Mouse (Mus musculus) regulatory T cell (primary cell): ENCODE data around the gene Krt14.
"Not testable (repeated sequence)": the region's sequence is repeated elsewhere in the genome, so short reads cannot be mapped to it uniquely, and the experiment has no call there.

Experiments used
- in situ Hi-C: fragments of 300-600 bp; cut with MboI, MseI; formaldehyde crosslinking; loops from one replicate; pipeline ENCODE4 v1.15.1; 2025; ENCODE audit warnings: high pct_unique_total_duplicates

The Krt14 gene

DNA sequence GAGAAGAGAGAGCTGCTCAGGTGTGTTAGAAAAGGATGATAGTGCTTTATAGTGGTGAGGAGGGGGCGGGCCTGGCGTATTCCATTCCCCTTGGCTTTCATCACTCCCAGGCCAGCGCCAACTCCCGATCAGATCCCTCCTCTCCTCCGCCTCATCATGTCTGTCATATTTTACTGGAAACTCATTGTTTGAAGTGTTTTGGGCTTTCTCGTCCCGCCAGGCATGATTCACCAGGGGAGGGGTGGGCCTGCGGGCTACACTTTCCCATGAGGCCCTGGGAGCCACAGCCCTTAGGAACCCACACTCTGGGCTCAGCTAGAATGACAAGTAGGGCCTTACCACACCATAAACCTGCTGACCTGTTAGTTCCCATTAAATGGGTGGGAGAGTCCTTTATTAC, at the start of gene Krt14:
Krt14 (minus strand) TSS at position 51 of the 400 bp plus-strand sequence.
- in situ Hi-C loops, result no loop called here

DNA sequence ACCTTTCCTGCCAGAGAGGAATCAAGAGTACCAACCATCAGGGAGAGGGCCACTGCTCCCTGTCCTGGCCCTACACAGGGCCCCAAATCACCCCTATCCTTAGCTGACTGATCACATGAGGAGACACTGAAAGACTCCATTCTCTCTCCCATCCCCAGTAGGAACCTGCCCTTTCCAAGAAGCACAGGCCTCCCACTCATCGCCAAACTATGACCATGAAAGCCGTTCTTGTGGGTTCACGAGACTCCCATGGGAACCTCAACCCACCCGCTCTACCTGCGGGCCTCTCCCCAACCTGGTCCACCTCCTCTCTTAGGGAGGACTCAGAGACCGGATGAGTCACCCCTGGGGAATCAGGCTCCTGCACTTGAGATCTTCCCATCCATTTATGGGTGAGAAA, 48.2 kb upstream of the Krt14 start:
- in situ Hi-C loops, result no loop called here

DNA sequence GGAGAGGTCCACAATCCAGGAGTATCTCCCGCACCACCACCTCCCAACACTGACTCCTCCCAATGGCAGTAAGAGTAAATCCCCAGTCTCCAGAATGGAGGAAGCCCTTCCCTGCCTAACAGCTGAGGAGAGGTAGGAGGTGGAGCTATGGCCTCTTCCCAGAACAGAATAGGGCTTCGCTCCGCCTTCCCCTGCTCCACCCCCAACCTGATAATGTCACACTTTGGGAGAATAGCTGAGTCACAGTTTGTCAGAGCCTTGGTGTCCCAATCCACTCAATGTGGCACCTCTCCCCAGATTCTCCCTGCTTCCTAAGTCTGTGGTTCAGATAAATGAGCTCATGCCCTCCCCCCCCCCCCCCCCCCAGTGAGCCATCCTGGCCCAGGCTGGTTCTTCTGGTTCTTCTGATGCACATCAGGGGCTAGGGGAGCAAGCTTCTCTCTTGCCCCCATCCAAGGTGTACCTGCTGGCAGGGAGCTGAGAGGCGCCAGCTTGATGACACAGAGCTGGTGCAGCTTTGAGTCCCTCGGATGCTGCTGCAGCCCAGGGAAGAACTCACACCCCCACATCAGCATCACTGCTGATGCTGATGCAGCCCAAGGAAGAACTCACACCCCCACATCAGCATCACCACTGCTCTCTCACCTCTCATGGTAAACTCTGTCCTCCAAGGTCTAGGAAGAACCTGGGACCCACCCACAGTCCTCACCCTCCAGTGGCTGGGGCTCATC, 47.2 kb upstream of the Krt14 start:
- in situ Hi-C loops, result no loop called here

- in situ Hi-C loops, result no loop called here
Measured at GRCm38 (mm10) chr11:100248852-100249465, 41.6 kb upstream of the Krt14 start, which contains the start of gene Krt16. Gene Krt16, minus strand, starts transcription at chr11:100248902.

GRCm38 (mm10) chr11:100246471-100246870, 39.1 kb upstream of the Krt14 start:
- in situ Hi-C loops, result not testable (repeated sequence)

- in situ Hi-C loops, result not testable (repeated sequence)
Measured at GRCm38 (mm10) chr11:100240272-100240671, 32.9 kb upstream of the Krt14 start.

DNA sequence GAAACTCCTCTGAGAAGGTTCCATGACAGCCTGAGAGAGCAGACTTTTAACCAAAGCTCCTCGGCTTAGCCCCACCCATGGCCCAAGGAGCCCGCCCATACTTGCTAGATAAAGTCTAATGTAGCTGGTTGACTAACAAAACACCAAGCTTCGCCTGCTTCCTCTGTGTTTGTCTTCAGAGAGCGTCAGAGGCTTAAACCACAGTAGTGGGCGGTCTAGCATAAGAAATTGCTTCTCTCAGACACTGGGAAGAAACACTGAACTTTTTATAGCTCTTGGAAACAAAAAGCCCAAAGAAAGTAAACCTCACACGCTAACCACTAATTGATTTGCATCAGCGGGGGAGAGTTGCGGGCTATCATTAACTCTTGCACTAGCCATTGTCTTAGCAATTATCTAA, 14.4 kb upstream of the Krt14 start:
- in situ Hi-C loops, result no loop called here

DNA sequence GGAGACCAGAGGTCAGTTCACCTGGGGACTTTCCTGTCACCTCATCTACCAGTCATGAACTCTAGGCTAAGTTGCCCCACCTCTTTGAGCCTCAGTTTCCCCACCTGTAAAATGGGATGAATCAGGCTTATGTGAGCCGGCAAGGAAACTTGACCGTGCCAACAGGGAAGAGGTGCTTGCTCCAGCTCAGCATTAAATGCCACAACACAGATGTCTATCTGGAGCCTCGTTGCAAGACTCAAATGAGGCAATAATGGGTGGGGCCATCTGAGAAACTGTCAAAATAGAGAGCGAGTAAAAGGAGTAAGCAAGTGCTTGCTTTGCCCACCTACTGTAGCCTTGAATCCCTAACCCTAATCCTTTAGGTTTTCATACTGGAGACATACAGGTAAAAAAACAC, 12.0 kb upstream of the Krt14 start:
- in situ Hi-C loops, result no loop called here

- in situ Hi-C loops, result no loop called here
Measured at GRCm38 (mm10) chr11:100208542-100208941, 1.2 kb upstream of the Krt14 start.

DNA sequence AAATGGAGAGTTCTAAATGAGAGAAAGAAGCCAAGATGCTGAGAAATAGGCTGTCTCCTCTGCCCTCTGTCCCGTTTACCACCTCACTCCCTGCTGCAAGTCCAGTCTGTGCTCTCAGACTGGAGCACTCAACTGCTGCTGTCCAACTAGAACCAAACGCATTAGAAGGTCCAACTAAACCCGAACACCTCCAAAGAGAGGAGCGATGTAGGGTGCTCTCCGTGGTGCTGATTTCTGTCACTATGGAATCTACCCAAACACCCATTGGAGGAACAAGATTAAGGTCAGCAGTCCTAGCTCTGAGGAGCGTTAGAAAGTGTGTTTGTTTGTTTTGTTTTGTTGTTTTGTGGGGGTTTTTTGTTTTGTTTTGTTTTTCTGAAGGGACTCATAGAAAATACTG, 3.9 kb downstream of the Krt14 start:
- in situ Hi-C loops, result loop anchor here (5.0 kb wide), 1 partner anchor 89 kb away; no protein-coding TSS in a partner anchor

GRCm38 (mm10) chr11:100202906-100203305, 4.4 kb downstream of the Krt14 start:
- in situ Hi-C loops, result loop anchor here (5.0 kb wide), 1 partner anchor 89 kb away; no protein-coding TSS in a partner anchor

DNA sequence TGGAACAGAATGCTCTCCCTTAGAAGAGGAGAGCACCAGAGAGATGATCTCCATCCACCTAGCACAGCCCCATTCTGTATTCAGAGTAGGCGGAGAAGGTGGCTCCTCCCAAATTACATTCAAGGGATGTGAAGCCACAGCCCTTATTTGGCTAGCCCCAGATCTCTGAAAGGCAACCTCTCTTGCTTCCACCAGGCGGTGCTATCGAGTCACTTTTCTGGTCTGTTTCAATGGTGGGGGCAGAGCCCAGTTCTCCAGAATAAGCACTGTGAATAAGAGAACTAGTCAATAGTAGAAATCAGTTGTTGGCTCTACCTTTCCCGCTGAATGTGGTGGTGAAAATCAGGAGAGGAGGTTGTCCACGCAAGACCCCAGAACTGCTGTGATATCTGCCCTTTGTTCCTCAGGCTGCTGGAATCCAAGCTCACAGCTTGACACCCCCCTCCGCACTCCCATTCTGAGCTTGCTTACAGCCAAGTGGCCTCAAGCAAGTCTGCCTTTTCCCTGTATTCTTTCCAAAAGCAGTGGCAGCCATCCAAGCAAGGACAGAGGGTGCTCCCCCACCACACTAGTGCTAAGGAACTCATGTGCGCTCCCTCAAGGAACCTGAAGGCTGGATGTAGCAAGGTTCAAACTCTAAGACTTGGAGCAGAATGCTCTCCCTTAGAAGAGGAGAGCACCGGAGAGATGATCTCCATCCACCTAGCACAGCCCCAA, 7.1 kb downstream of the Krt14 start:
- in situ Hi-C loops, result loop anchor here (5.0 kb wide), 1 partner anchor 92 kb away; no protein-coding TSS in a partner anchor

GRCm38 (mm10) chr11:100198666-100199065, 8.7 kb downstream of the Krt14 start:
- in situ Hi-C loops, result no loop called here

- in situ Hi-C loops, result no loop called here
Measured at GRCm38 (mm10) chr11:100192992-100193391, 14.4 kb downstream of the Krt14 start, which contains the start of gene Krt9. Gene Krt9, minus strand, starts transcription at chr11:100193246.

DNA sequence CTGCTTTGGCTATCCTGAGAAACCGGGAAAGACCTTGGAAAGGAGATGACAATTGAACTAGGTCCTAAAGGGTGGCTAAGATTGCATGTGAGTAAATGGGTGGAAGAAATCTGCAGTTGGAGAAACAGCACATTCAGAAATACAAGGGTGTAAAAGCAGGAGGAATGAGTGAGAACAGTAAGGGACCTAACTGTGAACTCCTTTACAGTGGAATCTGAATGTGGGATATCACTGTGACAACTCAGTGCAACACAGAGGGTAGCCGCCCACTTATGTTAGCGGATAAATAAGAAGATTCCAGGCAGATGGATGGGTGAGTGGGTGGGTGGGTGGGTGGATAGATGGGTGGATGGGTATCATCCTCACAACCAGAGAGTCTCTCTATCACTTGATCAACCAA, 15.5 kb downstream of the Krt14 start:
- in situ Hi-C loops, result no loop called here

- in situ Hi-C loops, result no loop called here
Measured at GRCm38 (mm10) chr11:100186736-100187135, 20.6 kb downstream of the Krt14 start.

GRCm38 (mm10) chr11:100181725-100182124, 25.6 kb downstream of the Krt14 start:
- in situ Hi-C loops, result no loop called here

DNA sequence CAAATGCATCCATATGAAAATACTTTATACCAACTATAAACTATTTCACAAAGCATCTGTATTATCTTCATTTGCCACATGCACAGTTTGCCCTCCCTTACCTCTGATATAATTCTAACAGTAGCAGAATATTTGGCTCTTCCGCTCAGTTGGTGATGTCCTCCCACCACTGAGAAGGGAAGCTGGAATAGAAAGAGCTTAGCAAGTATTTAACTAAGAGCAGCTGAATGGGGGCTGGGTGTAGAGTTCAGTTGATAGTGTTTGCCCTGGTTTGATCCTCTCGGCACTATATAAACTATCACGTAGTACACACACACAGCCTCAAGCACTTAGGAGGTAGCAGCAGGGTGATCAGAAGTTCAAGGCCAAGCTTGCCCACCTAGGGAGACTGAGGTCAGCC, 28.1 kb downstream of the Krt14 start:
- in situ Hi-C loops, result no loop called here

DNA sequence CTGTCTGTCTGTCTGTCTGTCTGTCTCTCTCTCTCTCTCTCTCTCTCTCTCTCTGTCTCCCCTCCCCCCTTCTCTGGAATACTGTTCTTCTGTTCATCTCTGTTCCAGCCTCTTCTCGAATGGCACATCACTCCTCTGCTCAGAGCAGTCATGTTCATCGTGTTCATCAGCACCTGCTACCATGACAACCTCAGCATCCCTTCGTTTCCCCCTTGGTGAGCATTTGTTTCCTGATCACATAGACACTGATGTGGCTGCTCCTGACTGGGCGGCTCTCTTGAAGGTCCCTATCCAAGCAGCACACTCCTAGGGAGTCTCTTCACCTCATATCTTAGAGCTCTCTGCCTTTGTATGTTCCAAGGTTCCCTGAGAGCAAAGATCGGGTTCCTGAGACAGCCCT, 29.0 kb downstream of the Krt14 start:
- in situ Hi-C loops, result no loop called here

DNA sequence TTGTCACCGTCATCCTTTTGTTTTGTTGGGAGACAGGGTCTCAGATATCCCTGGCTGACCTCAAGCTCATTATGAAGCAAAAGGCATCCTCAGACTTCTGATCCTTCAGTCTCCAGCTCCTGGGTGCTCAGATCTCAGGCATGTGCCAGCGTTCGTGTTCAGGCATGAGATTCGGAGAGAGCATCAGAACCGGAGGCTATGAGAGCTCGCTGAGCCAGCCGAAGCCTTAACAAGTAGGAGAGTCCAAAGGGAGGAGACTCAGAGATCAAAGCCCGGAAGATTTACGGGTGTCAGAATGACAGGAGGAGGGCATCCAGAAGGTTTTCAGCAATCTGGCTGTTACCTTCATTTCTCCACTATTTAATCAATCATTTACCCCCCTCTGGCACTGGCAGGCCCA, 30.6 kb downstream of the Krt14 start:
- in situ Hi-C loops, result no loop called here

DNA sequence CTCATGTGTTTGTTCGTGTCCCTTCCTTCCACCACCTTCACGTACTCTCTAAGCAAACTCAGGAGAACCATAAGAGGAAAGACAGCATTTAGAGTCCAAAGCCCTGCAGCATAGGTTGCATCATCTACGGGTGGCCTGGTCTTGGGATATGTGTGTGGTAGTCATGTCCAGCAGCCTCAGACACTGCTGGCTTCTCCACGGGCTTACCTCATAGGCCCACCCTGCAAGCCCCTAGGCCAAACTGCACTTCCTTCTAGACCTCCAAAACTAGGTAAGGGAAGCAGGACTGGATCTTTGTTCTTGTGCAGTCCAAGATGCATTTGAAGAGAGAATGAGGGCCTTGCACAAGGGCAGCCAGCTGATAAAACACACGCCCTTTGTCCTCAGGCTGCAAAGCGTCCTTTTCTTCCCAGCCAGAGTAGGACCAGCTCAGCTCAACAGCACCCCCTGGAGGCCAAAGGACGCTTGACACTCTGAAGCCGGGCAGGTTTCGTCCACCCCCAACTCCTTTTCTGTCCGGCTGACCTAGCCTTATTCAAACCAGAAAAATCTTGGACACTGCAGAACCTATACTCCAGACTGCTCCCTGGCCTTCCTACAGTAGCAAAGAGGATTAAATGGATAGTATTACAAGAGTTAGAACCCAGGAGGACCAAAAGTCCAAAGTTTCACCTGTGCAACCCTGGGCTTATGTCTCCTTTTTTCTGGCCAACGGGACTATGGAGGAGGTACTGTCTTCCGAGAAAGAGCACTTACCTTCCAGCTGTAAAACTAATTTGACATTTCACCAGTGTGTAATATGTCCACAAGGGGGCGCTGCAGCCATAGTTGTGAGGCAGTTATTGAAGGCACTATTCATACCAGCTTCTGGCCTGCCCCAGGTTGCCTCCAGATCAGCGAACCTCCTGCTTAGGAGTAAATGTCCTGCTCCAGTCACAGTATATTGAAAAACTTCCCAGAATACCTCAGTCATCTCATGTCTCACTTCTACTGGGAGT, 38.3 kb downstream of the Krt14 start:
- in situ Hi-C loops, result no loop called here
